Mouse (Mus musculus) lung, postnatal 0 days (tissue): ENCODE results near the gene Six3.

ENCODE experiments used
- CTCF ChIP-seq: IDR thresholded peaks from 2 replicates; pipeline ENCODE4 v1.5.1; 2016; ENCODE audit warnings: antibody characterized with exemption, mild to moderate bottlenecking
- EP300 ChIP-seq: IDR thresholded peaks from 2 replicates; pipeline ENCODE4 v1.6.1; 2016; ENCODE audit warnings: antibody characterized with exemption, mild to moderate bottlenecking, control low read depth

DNA sequence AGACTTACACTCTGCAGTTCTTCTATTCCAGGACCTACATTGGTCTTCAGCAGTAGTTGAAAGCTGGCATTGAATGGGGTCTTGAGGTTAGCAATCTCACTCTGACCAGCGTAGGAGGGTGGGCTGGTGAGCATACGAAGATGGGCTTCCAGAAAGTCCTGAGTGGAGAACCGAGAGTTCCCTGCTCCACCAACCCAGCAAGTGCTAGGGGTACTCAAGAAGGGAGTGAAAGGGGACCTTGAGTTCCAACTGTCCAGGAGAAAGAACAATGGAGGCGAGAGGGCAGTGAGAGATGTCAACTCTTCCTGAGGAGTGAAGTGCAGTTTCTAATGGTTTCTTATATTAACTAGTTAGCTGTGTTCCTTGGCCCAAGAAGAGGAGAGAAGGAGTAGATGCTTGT is 2.2 kb downstream of the Six3 start:
- no peak for TF ChIP-seq EP300
- TF ChIP-seq CTCF = no peak
